Mouse (Mus musculus) regulatory T cell (primary cell): Measurements from ENCODE around the gene Pspc1.

Source experiments
- in situ Hi-C: fragments of 300-600 bp; cut with MboI, MseI; formaldehyde crosslinking; loops from one replicate; pipeline ENCODE4 v1.15.1; 2025; ENCODE audit warnings: high pct_unique_total_duplicates

Gene Pspc1

GRCm38 (mm10) chr14:56778200-56778932 lies at the start of gene Pspc1:
Pspc1 (minus strand) TSS chr14:56778316.
- in situ Hi-C loops = no loop called here

- in situ Hi-C loops = no loop called here
These were observed 46.4 kb upstream of the Pspc1 start for GRCm38 (mm10) chr14:56824562-56824961.

GRCm38 (mm10) chr14:56817616-56818015 lies 39.5 kb upstream of the Pspc1 start:
- in situ Hi-C loops = no loop called here

- in situ Hi-C loops = no loop called here
These were observed 39.0 kb upstream of the Pspc1 start for GRCm38 (mm10) chr14:56817131-56817530.

GRCm38 (mm10) chr14:56816541-56816940 lies 38.4 kb upstream of the Pspc1 start:
- in situ Hi-C loops = no loop called here

- in situ Hi-C loops = loop anchor here (5.0 kb wide), 1 partner anchor 75 kb away; the partner anchor contains the start of gene Zmym2
These were observed 34.5 kb upstream of the Pspc1 start for GRCm38 (mm10) chr14:56812520-56813036.

GRCm38 (mm10) chr14:56811701-56812339 lies 33.7 kb upstream of the Pspc1 start, which contains the start of gene Zmym5:
Zmym5 (minus strand) TSS chr14:56811716.
- in situ Hi-C loops = loop anchor here (5.0 kb wide), 1 partner anchor 75 kb away; the partner anchor contains the start of gene Zmym2

- in situ Hi-C loops = loop anchor here (5.0 kb wide), 1 partner anchor 76 kb away; the partner anchor contains the start of gene Zmym2
These were observed 32.9 kb upstream of the Pspc1 start for GRCm38 (mm10) chr14:56810781-56811690.

GRCm38 (mm10) chr14:56793243-56793642 lies 15.1 kb upstream of the Pspc1 start:
- in situ Hi-C loops = no loop called here

- in situ Hi-C loops = no loop called here
These were observed 6.5 kb upstream of the Pspc1 start for GRCm38 (mm10) chr14:56784575-56784974.

GRCm38 (mm10) chr14:56778933-56779300 lies 801 bp upstream of the Pspc1 start:
- in situ Hi-C loops = no loop called here

- in situ Hi-C loops = no loop called here
These were observed 568 bp downstream of the Pspc1 start for GRCm38 (mm10) chr14:56777360-56778136.

- in situ Hi-C loops = no loop called here
These were observed 1.4 kb downstream of the Pspc1 start for GRCm38 (mm10) chr14:56776571-56777238.

- in situ Hi-C loops = no loop called here
These were observed 2.7 kb downstream of the Pspc1 start for GRCm38 (mm10) chr14:56775416-56775815.

- in situ Hi-C loops = loop anchor here (5.0 kb wide), 1 partner anchor 41 kb away; no protein-coding TSS in a partner anchor
These were observed 11.7 kb downstream of the Pspc1 start for GRCm38 (mm10) chr14:56766438-56766837.

- in situ Hi-C loops = loop anchor here (5.0 kb wide), 1 partner anchor 42 kb away; no protein-coding TSS in a partner anchor
These were observed 13.0 kb downstream of the Pspc1 start for GRCm38 (mm10) chr14:56765117-56765516.

- in situ Hi-C loops = no loop called here
These were observed 26.8 kb downstream of the Pspc1 start for GRCm38 (mm10) chr14:56751282-56751681.

GRCm38 (mm10) chr14:56740175-56740574 lies 37.9 kb downstream of the Pspc1 start:
- in situ Hi-C loops = no loop called here

- in situ Hi-C loops = no loop called here
These were observed 51.6 kb downstream of the Pspc1 start for GRCm38 (mm10) chr14:56726493-56726892.

- in situ Hi-C loops = no loop called here
These were observed 72.4 kb downstream of the Pspc1 start for GRCm38 (mm10) chr14:56705687-56706086.
